ENCODE assay signal across 22 mouse cellular contexts in the genomic region with DNA sequence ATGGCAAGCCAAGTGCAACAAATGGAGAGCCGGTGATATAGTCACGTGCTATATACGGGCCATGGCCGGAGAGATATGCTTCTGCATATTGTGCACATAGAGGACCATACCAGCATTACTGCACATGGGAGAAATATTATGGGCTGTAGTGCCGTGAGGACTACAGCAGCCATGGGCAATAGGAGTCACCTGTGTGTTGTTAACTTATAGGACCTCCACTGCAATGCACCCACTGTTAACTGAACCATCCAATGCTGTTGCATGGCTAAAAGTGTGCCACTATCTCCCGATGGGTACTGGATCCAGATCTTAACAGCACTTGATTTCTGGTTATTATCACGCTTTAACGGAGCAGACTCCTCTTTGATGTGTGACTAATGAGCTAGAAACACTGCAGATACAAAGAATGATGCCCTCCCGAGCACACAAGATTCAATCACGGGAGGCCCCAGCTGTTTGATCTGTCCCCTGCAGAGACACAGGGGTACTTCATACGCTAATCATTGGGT. TPM values are rescaled to one million over a fixed set of nuclear protein-coding genes. Genes with fewer than 3 reads are reported as not detected.
DNase-seq lines count a peak whose midpoint lies in the region; ATAC-seq and TF ChIP-seq lines count a peak whose summit lies in the region.
"Had no signal": no experiment of that assay in that cellular context is flagged by ENCODE, and none has a peak within 500 bp of the region (broad histone marks: within the 10 kb centered on the region; RNA-seq: fewer than 3 reads in every experiment).

No protein-coding gene starts in this region.

- no peak overlapping the region for H3K27ac ChIP-seq in neural tube, embryonic 11.5 days (ENCODE audit: low read depth, low read length)
- H3K27ac ChIP-seq in midbrain, postnatal 0 days (ENCODE audit: low read depth, low read length), result no peak overlapping the region
- H3K27ac ChIP-seq: heart, embryonic 10.5 days; limb, embryonic 13.5 days; liver, embryonic 14.5 days had no signal

- peak; percentile 2 for DNase-seq in embryo, embryonic 10.5 days (ENCODE audit: low spot score)
- DNase-seq in embryo, embryonic 9.5 days (ENCODE audit: extremely low spot score), result no peak
- DNase-seq in neural tube, embryonic 11.5 days (ENCODE audit: low spot score), result peak; percentile 26
- DNase-seq in neural tube, embryonic 10.5 days (ENCODE audit: extremely low spot score, low spot score), result no peak
- peak; percentile 34 for DNase-seq in midbrain, postnatal 0 days (ENCODE audit: low spot score)
- DNase-seq in gastrocnemius, postnatal 10 days, result no peak
- no peak for DNase-seq in gastrocnemius, postnatal 4 days (ENCODE audit: low spot score in 2 of 2)
- no peak for DNase-seq in right cerebral cortex, postnatal 10 days (ENCODE audit: low spot score in 2 of 2)
- DNase-seq: cerebellum, adult 9-10 months; gastrocnemius, postnatal 25 days; heart, postnatal 10 days; kidney, adult 9 months; kidney, postnatal 36 days; thymus, postnatal 25 days had no signal

- no peak for TF ChIP-seq CTCF in midbrain, postnatal 0 days (IDR thresholded peaks at IDR 0.05)

- 61% methylated on average over 11 of the region's 11 CpGs for whole genome bisulfite sequencing in neural tube, embryonic 11.5 days
- WGBS in midbrain, postnatal 0 days, result 55% methylated on average over 11 of the region's 11 CpGs

- no peak overlapping the region for H3K4me3 ChIP-seq in neural tube, embryonic 11.5 days (ENCODE audit: low read depth, low read length)
- H3K4me3 ChIP-seq in midbrain, postnatal 0 days (ENCODE audit: low read depth, low read length), result no peak overlapping the region
- H3K4me3 ChIP-seq: heart, embryonic 10.5 days; limb, embryonic 13.5 days had no signal

- no peaks in the 10 kb centered on the region for H3K27me3 ChIP-seq in neural tube, embryonic 11.5 days (ENCODE audit: control insufficient read depth, insufficient read depth, low read length)
- H3K27me3 ChIP-seq in midbrain, postnatal 0 days (ENCODE audit: insufficient read depth, low read length), result no peaks in the 10 kb centered on the region

- H3K9me3 ChIP-seq in neural tube, embryonic 11.5 days (ENCODE audit: control insufficient read depth, low read length), result no peaks in the 10 kb centered on the region
- H3K9me3 ChIP-seq in midbrain, postnatal 0 days (ENCODE audit: low read length), result no peaks in the 10 kb centered on the region
- H3K9me3 ChIP-seq: G1E; heart, embryonic 10.5 days; limb, embryonic 13.5 days had no signal

- H3K36me3 ChIP-seq in neural tube, embryonic 11.5 days (ENCODE audit: control insufficient read depth, insufficient read depth, low read length), result no peaks in the 10 kb centered on the region
- H3K36me3 ChIP-seq in midbrain, postnatal 0 days (ENCODE audit: insufficient read depth, low read length), result no peaks in the 10 kb centered on the region
- H3K36me3 ChIP-seq: G1E; heart, embryonic 10.5 days; limb, embryonic 13.5 days had no signal

- no peaks in the 10 kb centered on the region for H3K4me1 ChIP-seq in neural tube, embryonic 11.5 days (ENCODE audit: control insufficient read depth, insufficient read depth, low read length)
- H3K4me1 ChIP-seq in midbrain, postnatal 0 days (ENCODE audit: insufficient read depth, low read length), result no peaks in the 10 kb centered on the region
- H3K4me1 ChIP-seq: heart, embryonic 10.5 days; limb, embryonic 13.5 days had no signal

- no peak overlapping the region for H3K9ac ChIP-seq in neural tube, embryonic 11.5 days (ENCODE audit: low read length)
- H3K9ac ChIP-seq in midbrain, postnatal 0 days (replicated peaks; ENCODE audit: low read length, poor library complexity, severe bottlenecking), result no peak overlapping the region
- H3K9ac ChIP-seq: limb, embryonic 13.5 days; liver, embryonic 14.5 days had no signal

- peak; percentile 63 for ATAC-seq in neural tube, embryonic 11.5 days (ENCODE audit: insufficient read depth, low FRiP score, low TSS enrichment)
- peak; percentile 41 for ATAC-seq in midbrain, postnatal 0 days (ENCODE audit: low FRiP score)
- ATAC-seq: CD4-positive, CD25-positive, alpha-beta regulatory T cell, adult 4 months had no signal

- H3K4me2 ChIP-seq in neural tube, embryonic 11.5 days (ENCODE audit: low read depth), result no peak overlapping the region
- no peak overlapping the region for H3K4me2 ChIP-seq in midbrain, postnatal 0 days (ENCODE audit: low read depth, low read length, poor library complexity, severe bottlenecking)
- H3K4me2 ChIP-seq: limb, embryonic 13.5 days had no signal

RNA-seq across cellular contexts. Expression of a gene that starts 32.0 kb away (rescaled TPM):
- 0.13 and 0.18 TPM in 2 replicates for polyA plus RNA-seq in neural tube, embryonic 11.5 days (2014; fragmentation: Nextera tagmentation; extraction: Ambion mirVana)
- 0.11 TPM in 1 of 2 replicates, not detected in the other for total RNA-seq in midbrain, postnatal 0 days (2014; rRNA removed)
- polyA plus RNA-seq in midbrain, postnatal 0 days (2015; fragmentation: Nextera tagmentation; extraction: Ambion mirVana), result 0.09 and 0.12 TPM in 2 replicates
- under 1 TPM; 0.29 to 0.42 TPM for total RNA-seq in gastrocnemius, postnatal 10 days (2021)
- total RNA-seq in gastrocnemius, postnatal 4 days (2021), result under 1 TPM; 0.07 to 0.08 TPM
- total RNA-seq: gastrocnemius, postnatal 25 days had no signal
- polyA plus RNA-seq: G1E had no signal

RNA-seq across cellular contexts. Expression of a gene that starts 32.8 kb away (rescaled TPM):
- not detected in 2 replicates for polyA plus RNA-seq in neural tube, embryonic 11.5 days (2014; fragmentation: Nextera tagmentation; extraction: Ambion mirVana)
- total RNA-seq in midbrain, postnatal 0 days (2014; rRNA removed), result 0.05 and 0.24 TPM in 2 replicates
- polyA plus RNA-seq in midbrain, postnatal 0 days (2015; fragmentation: Nextera tagmentation; extraction: Ambion mirVana), result 0.12 TPM in 1 of 2 replicates, not detected in the other
- under 1 TPM; 0.14 to 0.38 TPM for total RNA-seq in gastrocnemius, postnatal 10 days (2021)
- total RNA-seq in gastrocnemius, postnatal 4 days (2021), result under 1 TPM in 1 of 2 experiments, not detected in 1; 0.26 TPM
- total RNA-seq: adrenal gland, adult 18-20 months; G1E; heart, postnatal 10 days had no signal
- polyA plus RNA-seq: CD4-positive, CD25-positive, alpha-beta regulatory T cell, adult 4 months; G1E; heart, embryonic 10.5 days; intestine, embryonic 14.5 days; limb, embryonic 13.5 days; liver, embryonic 14.5 days; lung, embryonic 16.5 days had no signal

Comparison
In these comparisons a context has a peak if more than half of its experiments do, and no peak if none do; other contexts are left out.
1. DNase-seq: peak in embryo, embryonic 10.5 days (single experiment), neural tube, embryonic 11.5 days (single experiment) and midbrain, postnatal 0 days (single experiment); none in embryo, embryonic 9.5 days (single experiment), neural tube, embryonic 10.5 days (single experiment), gastrocnemius, postnatal 10 days (single experiment), gastrocnemius, postnatal 4 days (0 of 2) and right cerebral cortex, postnatal 10 days (0 of 2).